Mouse (Mus musculus) induced T-regulatory cell, adult 2 months (primary cell): ENCODE measurements around the gene Bag1.

Source experiments
- DNase-seq: peaks from one replicate; pipeline ENCODE4 v3.0.0-alpha.2; 2012; ENCODE audit warnings: low read depth

The Bag1 gene

GRCm38 (mm10) chr4:40888839-40889238 is 59.3 kb downstream of the Bag1 start:
- DNase-seq: no peak
